Mouse (Mus musculus): ENCODE measurements around the gene 5730522E02Rik.

GRCm38 (mm10) chr11:26086679-26087078 lies 123.9 kb downstream of the 5730522E02Rik start:
- TF ChIP-seq CTCF (IDR thresholded peaks at IDR 0.05; ENCODE audit: control insufficient read depth, insufficient read depth, insufficient replicate concordance, low read depth, low read length) (no peak), POLR2A (IDR thresholded peaks at IDR 0.05; ENCODE audit: control insufficient read depth, low read depth, low read length) (no peak)
